Mouse (Mus musculus) embryonic fibroblast, embryonic 13.5 days (primary cell): Measurements from ENCODE around the gene Tmem274.

Experiments used
- CTCF ChIP-seq: IDR thresholded peaks from 2 replicates; pipeline ENCODE4 v1.5.1; 2011; ENCODE audit warnings: mild to moderate bottlenecking, control low read depth, low read length, moderate library complexity, borderline replicate concordance; ENCODE audit not compliant: insufficient read depth
- POLR2A ChIP-seq: IDR thresholded peaks from 2 replicates; pipeline ENCODE4 v1.6.1; 2011; ENCODE audit warnings: low read depth, mild to moderate bottlenecking, control low read depth, low read length, moderate library complexity

- TF ChIP-seq CTCF (no peak), POLR2A (no peak)
These were observed at the start of gene Tmem274 for GRCm38 (mm10) chr4:149477078-149477477.
